Mouse (Mus musculus): ENCODE measurements around the gene Golph3. TPM values are rescaled to one million over a fixed set of nuclear protein-coding genes. Genes with fewer than 3 reads are reported as not detected.

Golph3 gene
- polyA plus RNA-seq (2012; rRNA removed) = 78.8 and 83.7 TPM in 2 replicates

DNA sequence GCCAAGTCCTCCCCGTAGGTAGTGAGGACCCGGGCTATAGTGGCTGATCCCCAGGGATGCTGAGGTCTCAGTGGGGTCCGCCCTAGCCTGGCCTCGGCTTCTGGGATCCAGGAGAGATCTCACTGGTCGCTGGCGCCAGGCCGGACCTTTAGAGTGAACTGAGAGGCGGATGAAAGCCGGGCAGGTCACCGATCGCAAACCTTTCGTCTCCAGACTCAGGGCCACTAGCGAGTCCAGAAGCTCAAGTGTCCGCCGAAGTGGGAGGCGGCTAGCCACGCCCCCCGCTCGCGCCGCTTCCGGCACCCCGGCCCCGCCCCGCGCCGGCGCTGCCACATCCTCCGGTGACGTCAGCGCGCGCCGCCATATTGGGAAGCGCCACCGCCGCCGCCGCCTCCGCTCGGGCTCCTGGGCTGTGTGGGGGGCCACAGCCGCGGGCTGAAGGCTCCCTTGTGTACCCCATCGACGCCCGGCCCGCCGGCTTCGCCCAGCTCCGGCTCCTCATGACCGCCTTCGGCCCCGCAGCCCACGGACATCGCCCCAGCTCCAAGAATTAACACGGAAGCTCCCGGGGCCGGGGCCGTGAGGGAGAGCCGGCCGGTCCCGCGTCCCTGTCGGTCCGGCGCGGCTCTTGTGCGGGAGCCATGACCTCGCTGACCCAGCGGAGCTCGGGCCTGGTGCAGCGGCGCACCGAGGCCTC lies at the start of gene Golph3:
Gene Golph3 (plus strand): TSS at position 360 of the 697 bp plus-strand sequence.
- peak; percentile 85 to 94 for DNase-seq (ENCODE audit: extremely low spot score in 1 of 2, low spot score in 1 of 2)

GRCm38 (mm10) chr15:12273325-12274052 lies 47.8 kb upstream of the Golph3 start:
- no peak for DNase-seq (ENCODE audit: extremely low spot score in 1 of 2, low spot score in 1 of 2)

DNA sequence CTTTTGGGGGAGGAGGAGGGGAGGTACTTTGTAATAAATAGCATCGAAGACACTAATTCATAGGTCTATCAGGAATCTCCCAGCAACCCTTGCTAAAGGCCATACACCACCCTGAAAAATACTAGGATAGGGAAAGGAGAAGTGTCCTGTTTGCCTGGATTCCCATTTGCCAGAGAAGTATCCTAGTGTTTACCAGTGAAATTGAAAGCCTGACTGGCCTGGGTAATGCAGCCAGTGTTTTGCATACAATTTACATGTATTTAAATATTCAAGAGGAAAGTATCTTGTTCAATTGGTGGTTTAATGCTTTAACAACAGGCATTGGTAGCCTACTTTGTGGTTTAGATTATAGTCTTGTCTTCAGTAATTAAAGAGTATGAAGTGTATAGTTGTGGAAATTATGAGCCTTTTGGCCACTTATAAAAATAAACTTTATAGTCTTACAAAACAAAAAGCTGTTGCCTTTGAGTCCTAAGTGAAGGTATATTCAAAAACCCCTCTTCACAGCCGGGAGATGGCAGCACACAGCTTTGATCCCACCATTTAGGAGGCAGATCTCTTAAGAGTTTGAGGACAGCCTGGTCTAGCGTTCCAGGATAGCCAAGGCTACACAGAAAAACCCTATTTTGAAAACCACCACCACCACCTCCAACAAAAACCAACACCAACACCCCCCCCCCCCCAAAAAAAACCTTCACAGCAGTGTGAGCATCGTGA lies 47.0 kb upstream of the Golph3 start:
- DNase-seq (ENCODE audit: extremely low spot score in 1 of 2, low spot score in 1 of 2) = peak in 1 of 2 experiments; percentile 31

DNA sequence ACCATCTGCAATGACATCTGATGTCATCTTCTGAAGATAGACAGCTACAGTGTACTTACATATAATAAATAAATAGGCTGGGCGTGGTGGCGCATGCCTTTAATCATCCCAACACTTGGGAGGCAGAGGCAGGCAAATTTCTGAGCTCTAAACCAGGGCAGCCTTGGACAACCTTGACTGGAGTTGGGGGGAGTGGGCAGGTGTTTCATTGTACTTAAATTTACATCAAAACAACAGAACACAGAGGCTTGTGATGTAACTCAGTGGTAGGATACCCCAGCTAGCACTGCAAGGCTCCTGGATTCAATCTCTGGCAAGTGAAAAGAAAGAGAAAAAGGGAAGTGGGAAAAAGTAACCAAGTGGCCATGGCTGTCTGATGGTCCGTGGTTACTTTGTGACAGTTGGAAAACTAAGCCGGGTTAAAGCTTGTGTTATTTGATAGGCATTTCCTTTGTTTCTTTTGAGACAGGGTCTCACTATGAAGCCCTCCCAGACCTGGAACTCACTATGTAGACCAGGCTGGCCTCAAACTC lies 46.1 kb upstream of the Golph3 start:
- no peak for DNase-seq (ENCODE audit: extremely low spot score in 1 of 2, low spot score in 1 of 2)

GRCm38 (mm10) chr15:12279816-12280215 lies 41.4 kb upstream of the Golph3 start:
- no peak for DNase-seq (ENCODE audit: extremely low spot score in 1 of 2, low spot score in 1 of 2)

- peak in 1 of 2 experiments; percentile 41 for DNase-seq (ENCODE audit: extremely low spot score in 1 of 2, low spot score in 1 of 2)
Observed at GRCm38 (mm10) chr15:12284794-12285534, 36.3 kb upstream of the Golph3 start.

GRCm38 (mm10) chr15:12285535-12285809 lies 35.8 kb upstream of the Golph3 start:
- DNase-seq (ENCODE audit: extremely low spot score in 1 of 2, low spot score in 1 of 2) = no peak

DNA sequence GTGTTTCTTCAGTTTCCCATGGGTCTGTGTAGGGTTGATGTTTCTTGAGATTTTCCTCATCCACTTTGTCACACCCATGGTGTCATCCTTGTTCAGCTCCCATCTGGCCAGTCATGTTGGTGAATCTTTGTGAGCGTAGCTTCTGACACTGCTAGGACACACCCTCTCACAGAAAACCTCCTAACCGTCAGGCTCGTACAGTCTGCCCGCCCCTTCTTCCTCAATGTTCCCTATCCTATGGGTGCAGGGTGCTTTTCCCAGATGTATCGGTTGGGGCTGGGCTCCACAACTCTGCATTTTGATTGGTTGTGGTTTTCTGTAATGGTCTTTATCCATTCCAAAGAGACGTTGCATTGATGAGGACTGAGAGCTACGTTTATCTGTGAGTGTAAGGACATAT lies 30.9 kb upstream of the Golph3 start:
- no peak for DNase-seq (ENCODE audit: extremely low spot score in 1 of 2, low spot score in 1 of 2)

- no peak for DNase-seq (ENCODE audit: extremely low spot score in 1 of 2, low spot score in 1 of 2)
Observed at GRCm38 (mm10) chr15:12291757-12292156, 29.5 kb upstream of the Golph3 start.

DNA sequence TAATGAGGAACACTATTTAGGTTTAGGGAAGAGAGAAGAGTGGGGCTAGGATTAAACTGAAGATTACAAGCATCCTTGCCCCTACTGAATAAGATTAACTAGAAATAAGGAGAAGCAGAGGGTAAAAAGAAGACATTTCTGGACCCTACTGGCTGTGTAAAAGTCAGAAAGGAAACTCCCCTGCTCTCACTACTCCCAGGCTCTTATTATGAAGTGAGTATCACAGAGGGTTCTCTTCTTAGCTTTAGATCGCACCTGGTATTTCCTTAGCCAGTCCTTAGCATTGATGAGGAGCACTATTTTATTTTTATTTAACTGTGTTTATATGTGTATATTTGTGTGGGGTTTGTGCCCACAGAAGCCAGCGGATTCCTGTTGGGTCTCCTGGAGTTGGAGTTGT lies 25.0 kb upstream of the Golph3 start:
- DNase-seq (ENCODE audit: extremely low spot score in 1 of 2, low spot score in 1 of 2) = no peak

DNA sequence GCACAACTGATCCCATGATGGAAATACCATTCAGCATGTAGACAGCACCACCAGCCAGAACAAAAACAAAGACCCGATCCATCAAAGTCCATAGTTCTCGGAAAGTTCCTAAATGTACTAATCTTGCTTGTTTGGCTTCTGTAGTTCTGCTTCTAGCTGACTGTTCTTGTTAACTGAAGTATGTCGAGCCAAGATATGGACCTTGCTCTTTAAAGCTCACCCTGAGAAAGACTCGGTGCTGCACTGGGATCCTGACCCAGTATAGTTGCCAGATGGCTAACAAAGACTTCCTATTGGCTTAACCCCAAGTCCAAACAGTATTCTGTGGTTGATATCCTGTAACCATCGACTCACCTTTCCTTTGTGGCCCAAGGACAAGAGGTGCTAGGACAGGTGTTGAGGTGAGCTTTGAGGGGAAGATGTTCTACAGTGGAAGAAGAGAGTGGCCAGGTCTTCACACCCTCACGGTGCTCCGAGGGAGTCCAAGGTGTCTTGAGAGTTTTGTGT lies 23.0 kb upstream of the Golph3 start:
- no peak for DNase-seq (ENCODE audit: extremely low spot score in 1 of 2, low spot score in 1 of 2)

GRCm38 (mm10) chr15:12301771-12302170 lies 19.5 kb upstream of the Golph3 start:
- no peak for DNase-seq (ENCODE audit: extremely low spot score in 1 of 2, low spot score in 1 of 2)

DNA sequence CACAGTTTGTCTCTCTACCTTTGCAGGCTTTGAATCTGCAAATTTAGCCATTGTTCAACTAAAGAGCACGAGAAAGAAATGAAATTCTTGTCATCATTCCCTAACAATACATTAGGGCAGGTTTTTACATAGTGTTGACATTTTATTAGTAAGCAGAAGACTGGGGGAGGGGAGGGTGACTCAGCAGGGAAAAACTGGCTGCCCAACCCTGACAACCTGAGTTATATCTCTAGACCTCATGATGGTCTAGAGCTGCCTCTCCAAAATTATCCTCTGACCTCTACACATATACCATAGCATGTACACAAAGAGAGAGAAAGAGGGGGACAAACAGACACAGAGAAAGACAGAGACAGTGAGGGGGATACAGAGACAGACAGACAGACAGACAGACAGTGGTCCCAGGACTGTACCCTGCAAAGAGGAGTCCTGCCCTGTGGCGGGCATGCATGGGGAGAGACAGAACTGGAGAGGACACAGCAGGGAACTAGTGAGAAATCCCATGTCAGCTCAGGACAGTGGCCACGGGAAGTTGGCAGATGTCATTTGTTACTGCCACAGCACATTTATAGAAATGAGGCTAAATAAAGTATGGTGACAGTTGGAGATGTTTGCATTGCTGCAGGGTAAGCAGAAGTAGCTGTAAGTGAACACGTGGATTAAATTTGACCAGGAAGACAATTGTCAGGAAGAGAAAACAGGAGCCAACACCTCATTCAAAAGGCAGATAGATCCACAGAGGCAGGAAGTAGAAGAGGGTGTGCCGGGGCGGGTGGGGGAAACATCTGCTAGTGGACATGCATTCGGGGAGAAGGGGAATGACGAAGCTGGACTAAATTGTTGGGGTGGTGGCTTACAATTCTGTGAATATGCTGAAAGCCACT lies 14.8 kb upstream of the Golph3 start:
- no peak for DNase-seq (ENCODE audit: extremely low spot score in 1 of 2, low spot score in 1 of 2)

- no peak for DNase-seq (ENCODE audit: extremely low spot score in 1 of 2, low spot score in 1 of 2)
Observed at GRCm38 (mm10) chr15:12307114-12307513, 14.1 kb upstream of the Golph3 start.

GRCm38 (mm10) chr15:12308539-12308938 lies 12.7 kb upstream of the Golph3 start:
- no peak for DNase-seq (ENCODE audit: extremely low spot score in 1 of 2, low spot score in 1 of 2)

DNA sequence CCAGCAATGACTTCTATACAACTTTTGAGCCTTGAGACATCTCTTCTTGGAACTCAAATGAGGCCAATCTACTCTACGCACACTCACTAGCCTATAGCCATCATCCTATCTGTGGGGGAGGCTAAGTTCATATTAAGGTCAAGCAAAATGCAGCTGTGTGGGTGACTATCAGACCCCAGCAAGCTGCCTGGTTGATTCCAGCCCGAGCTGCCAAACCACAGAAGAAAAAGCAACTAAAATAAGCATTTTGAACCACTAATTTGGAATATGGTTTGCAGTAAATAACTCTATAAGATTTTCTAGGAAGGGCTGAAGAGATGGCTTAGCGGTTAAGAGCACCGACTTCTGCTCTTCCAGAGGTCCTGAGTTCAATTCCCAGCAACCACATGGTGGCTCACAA lies 10.6 kb upstream of the Golph3 start:
- DNase-seq (ENCODE audit: extremely low spot score in 1 of 2, low spot score in 1 of 2) = no peak

DNA sequence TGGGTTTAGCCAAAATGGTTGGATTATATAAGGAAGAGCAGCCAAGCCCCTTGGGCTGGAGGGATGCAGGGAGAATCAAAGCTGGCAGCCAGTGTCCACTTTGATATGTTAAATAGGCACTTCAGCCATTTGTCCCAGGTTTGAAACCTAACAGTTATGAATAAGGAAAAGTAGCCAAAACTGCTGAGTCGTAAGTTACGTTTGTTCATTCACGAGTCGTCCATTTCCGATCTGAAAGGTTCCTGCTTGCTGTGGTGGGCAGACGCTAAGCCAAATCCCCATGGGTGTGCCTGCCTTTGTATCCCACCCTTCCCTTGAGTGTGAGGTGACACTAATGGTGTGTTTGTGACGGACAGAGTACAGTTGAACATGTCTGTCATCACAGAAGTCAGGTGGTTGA lies 9.8 kb upstream of the Golph3 start:
- no peak for DNase-seq (ENCODE audit: extremely low spot score in 1 of 2, low spot score in 1 of 2)

GRCm38 (mm10) chr15:12313255-12313654 lies 8.0 kb upstream of the Golph3 start:
- DNase-seq (ENCODE audit: extremely low spot score in 1 of 2, low spot score in 1 of 2) = no peak

- no peak for DNase-seq (ENCODE audit: extremely low spot score in 1 of 2, low spot score in 1 of 2)
Observed at GRCm38 (mm10) chr15:12314584-12314983, 6.7 kb upstream of the Golph3 start.

DNA sequence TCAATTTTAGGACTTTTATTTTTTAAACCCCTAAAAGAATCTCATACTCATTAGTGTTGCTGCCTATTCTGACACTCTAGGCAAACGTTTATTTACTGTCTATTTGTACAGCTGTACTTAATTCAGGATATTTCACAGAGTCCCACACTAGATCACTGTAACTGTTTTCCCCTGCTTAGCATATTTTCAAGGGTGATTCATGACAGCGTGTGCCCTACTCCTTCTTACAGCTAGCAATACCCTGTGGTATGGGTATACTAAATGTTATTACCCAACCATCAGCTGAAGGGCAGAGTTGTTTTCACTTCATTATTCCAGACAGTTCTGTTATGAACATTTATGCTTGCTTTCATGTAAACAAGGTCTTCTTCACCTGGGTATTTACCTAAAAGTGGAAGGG lies 5.3 kb upstream of the Golph3 start:
- no peak for DNase-seq (ENCODE audit: extremely low spot score in 1 of 2, low spot score in 1 of 2)
